Mouse (Mus musculus): ENCODE measurements around the gene Nbas. TPM values are rescaled to one million over a fixed set of nuclear protein-coding genes. Genes with fewer than 3 reads are reported as not detected.
A peak's percentile ranks its signal among the peaks of the same experiment; 100 is the strongest.

The Nbas gene
- polyA plus RNA-seq, 1 experiment from 2014 or later = 23.6 TPM

- Histone ChIP-seq H3K27me3 (replicated peaks; ENCODE audit: control insufficient read depth, insufficient read depth, low read length) (no peaks in the 10 kb centered on the region), H3K4me3 (ENCODE audit: low read depth, low read length) (no peak overlapping the region), H3K27ac (ENCODE audit: low read depth) (no peak overlapping the region), H3K9me3 (ENCODE audit: control insufficient read depth, low read length) (no peaks in the 10 kb centered on the region), H3K9ac (ENCODE audit: low read length) (no peak overlapping the region), H3K4me1 (replicated peaks; ENCODE audit: control insufficient read depth, insufficient read depth, low read length) (no peaks in the 10 kb centered on the region), H3K4me2 (ENCODE audit: low read length) (no peak overlapping the region), H3K36me3 (ENCODE audit: control insufficient read depth, insufficient read depth, low read length) (0 out of 2 replicates have a peak, but pooled peaks cover 5% of the 10 kb centered on the region)
- 97% methylated on average over 1 of the region's 1 CpGs for WGBS
- no peak for DNase-seq (ENCODE audit: low spot score)
- no peak for ATAC-seq (replicated peaks; ENCODE audit: low FRiP score, low TSS enrichment, low read depth)
Observed at GRCm38 (mm10) chr12:13532731-13533365, 263.9 kb downstream of the Nbas start.

- Histone ChIP-seq H3K4me1 (replicated peaks; ENCODE audit: control insufficient read depth, insufficient read depth, low read length) (no peaks in the 10 kb centered on the region), H3K9me3 (ENCODE audit: control insufficient read depth, low read length) (no peaks in the 10 kb centered on the region), H3K27me3 (replicated peaks; ENCODE audit: control insufficient read depth, insufficient read depth, low read length) (no peaks in the 10 kb centered on the region), H3K4me2 (ENCODE audit: low read length) (no peak overlapping the region), H3K36me3 (ENCODE audit: control insufficient read depth, insufficient read depth, low read length) (0 out of 2 replicates have a peak, but pooled peaks cover 5% of the 10 kb centered on the region), H3K4me3 (ENCODE audit: low read depth, low read length) (no peak overlapping the region), H3K27ac (ENCODE audit: low read depth) (no peak overlapping the region), H3K9ac (ENCODE audit: low read length) (no peak overlapping the region)
- WGBS = 98% methylated on average over 4 of the region's 4 CpGs
- DNase-seq (ENCODE audit: low spot score) (peak; percentile 16), ATAC-seq (replicated peaks; ENCODE audit: low FRiP score, low TSS enrichment, low read depth) (no peak)
Observed at GRCm38 (mm10) chr12:13539171-13539570, 270.2 kb downstream of the Nbas start.

GRCm38 (mm10) chr12:13543806-13544205 lies 274.9 kb downstream of the Nbas start:
- DNase-seq (ENCODE audit: low spot score) (no peak), ATAC-seq (replicated peaks; ENCODE audit: low FRiP score, low TSS enrichment, low read depth) (no peak)
- Histone ChIP-seq H3K27ac (ENCODE audit: low read depth) (no peak overlapping the region), H3K4me2 (ENCODE audit: low read length) (no peak overlapping the region), H3K9me3 (ENCODE audit: control insufficient read depth, low read length) (no peaks in the 10 kb centered on the region), H3K9ac (ENCODE audit: low read length) (no peak overlapping the region), H3K36me3 (ENCODE audit: control insufficient read depth, insufficient read depth, low read length) (no peaks in the 10 kb centered on the region), H3K4me3 (ENCODE audit: low read depth, low read length) (no peak overlapping the region), H3K4me1 (replicated peaks; ENCODE audit: control insufficient read depth, insufficient read depth, low read length) (no peaks in the 10 kb centered on the region), H3K27me3 (replicated peaks; ENCODE audit: control insufficient read depth, insufficient read depth, low read length) (no peaks in the 10 kb centered on the region)
- 82% methylated on average over 5 of the region's 5 CpGs for WGBS

GRCm38 (mm10) chr12:13563646-13564289 lies 294.8 kb downstream of the Nbas start:
- H3K4me2 ChIP-seq (ENCODE audit: low read length) = no peak overlapping the region
- no peak overlapping the region for H3K9ac ChIP-seq (ENCODE audit: low read length)
- no peaks in the 10 kb centered on the region for H3K4me1 ChIP-seq (replicated peaks; ENCODE audit: control insufficient read depth, insufficient read depth, low read length)
- ATAC-seq (replicated peaks; ENCODE audit: low FRiP score, low TSS enrichment, low read depth) (no peak), DNase-seq (ENCODE audit: low spot score) (peak; percentile 38)
- no peaks in the 10 kb centered on the region for H3K36me3 ChIP-seq (ENCODE audit: control insufficient read depth, insufficient read depth, low read length)
- H3K4me3 ChIP-seq (ENCODE audit: low read depth, low read length) = no peak overlapping the region
- H3K27me3 ChIP-seq (replicated peaks; ENCODE audit: control insufficient read depth, insufficient read depth, low read length) = no peaks in the 10 kb centered on the region
- H3K9me3 ChIP-seq (ENCODE audit: control insufficient read depth, low read length) = no peaks in the 10 kb centered on the region
- no peak overlapping the region for H3K27ac ChIP-seq (ENCODE audit: low read depth)
- 85% methylated on average over 5 of the region's 5 CpGs for WGBS

- 80% methylated on average over 2 of the region's 2 CpGs for WGBS
- Histone ChIP-seq H3K9ac (ENCODE audit: low read length) (no peak overlapping the region), H3K4me1 (replicated peaks; ENCODE audit: control insufficient read depth, insufficient read depth, low read length) (no peaks in the 10 kb centered on the region), H3K9me3 (ENCODE audit: control insufficient read depth, low read length) (no peaks in the 10 kb centered on the region), H3K27me3 (replicated peaks; ENCODE audit: control insufficient read depth, insufficient read depth, low read length) (no peaks in the 10 kb centered on the region), H3K4me2 (ENCODE audit: low read length) (no peak overlapping the region), H3K27ac (ENCODE audit: low read depth) (no peak overlapping the region), H3K4me3 (ENCODE audit: low read depth, low read length) (no peak overlapping the region), H3K36me3 (ENCODE audit: control insufficient read depth, insufficient read depth, low read length) (no peaks in the 10 kb centered on the region)
- DNase-seq (ENCODE audit: low spot score) = no peak
- no peak for ATAC-seq (replicated peaks; ENCODE audit: low FRiP score, low TSS enrichment, low read depth)
Observed at GRCm38 (mm10) chr12:13564330-13564729, 295.4 kb downstream of the Nbas start.

GRCm38 (mm10) chr12:13566421-13566820 lies 297.5 kb downstream of the Nbas start:
- Histone ChIP-seq H3K36me3 (ENCODE audit: control insufficient read depth, insufficient read depth, low read length) (no peaks in the 10 kb centered on the region), H3K4me2 (ENCODE audit: low read length) (no peak overlapping the region), H3K9me3 (ENCODE audit: control insufficient read depth, low read length) (no peaks in the 10 kb centered on the region), H3K9ac (ENCODE audit: low read length) (no peak overlapping the region), H3K4me1 (replicated peaks; ENCODE audit: control insufficient read depth, insufficient read depth, low read length) (no peaks in the 10 kb centered on the region), H3K27ac (ENCODE audit: low read depth) (no peak overlapping the region), H3K4me3 (ENCODE audit: low read depth, low read length) (no peak overlapping the region), H3K27me3 (replicated peaks; ENCODE audit: control insufficient read depth, insufficient read depth, low read length) (no peaks in the 10 kb centered on the region)
- 81% methylated on average over 7 of the region's 7 CpGs for WGBS
- peak; percentile 16 for DNase-seq (ENCODE audit: low spot score)
- ATAC-seq (replicated peaks; ENCODE audit: low FRiP score, low TSS enrichment, low read depth) = no peak

GRCm38 (mm10) chr12:13575158-13575557 lies 306.2 kb downstream of the Nbas start:
- no peak overlapping the region for H3K4me2 ChIP-seq (ENCODE audit: low read length)
- peak; percentile 43; the same call in 1 of the 2 replicates for ATAC-seq (replicated peaks; ENCODE audit: low FRiP score, low TSS enrichment, low read depth)
- no peaks in the 10 kb centered on the region for H3K27me3 ChIP-seq (replicated peaks; ENCODE audit: control insufficient read depth, insufficient read depth, low read length)
- DNase-seq (ENCODE audit: low spot score) = peak; percentile 52
- H3K4me3 ChIP-seq (ENCODE audit: low read depth, low read length) = no peak overlapping the region
- peaks cover 10% of the 10 kb centered on the region for H3K4me1 ChIP-seq (replicated peaks; ENCODE audit: control insufficient read depth, insufficient read depth, low read length)
- no peaks in the 10 kb centered on the region for H3K36me3 ChIP-seq (ENCODE audit: control insufficient read depth, insufficient read depth, low read length)
- H3K9ac ChIP-seq (ENCODE audit: low read length) = no peak overlapping the region
- 42% methylated on average over 4 of the region's 4 CpGs for WGBS
- H3K27ac ChIP-seq (ENCODE audit: low read depth) = peak overlapping the region; percentile 23; the same call in 1 of the 2 replicates
- H3K9me3 ChIP-seq (ENCODE audit: control insufficient read depth, low read length) = no peaks in the 10 kb centered on the region

GRCm38 (mm10) chr12:13575605-13576600 lies 307.0 kb downstream of the Nbas start:
- Histone ChIP-seq H3K27me3 (replicated peaks; ENCODE audit: control insufficient read depth, insufficient read depth, low read length) (no peaks in the 10 kb centered on the region), H3K27ac (ENCODE audit: low read depth) (peak overlapping the region; percentile 23; the same call in 1 of the 2 replicates), H3K9ac (ENCODE audit: low read length) (no peak overlapping the region), H3K4me3 (ENCODE audit: low read depth, low read length) (no peak overlapping the region), H3K36me3 (ENCODE audit: control insufficient read depth, insufficient read depth, low read length) (no peaks in the 10 kb centered on the region), H3K4me1 (replicated peaks; ENCODE audit: control insufficient read depth, insufficient read depth, low read length) (peaks cover 10% of the 10 kb centered on the region), H3K4me2 (ENCODE audit: low read length) (no peak overlapping the region), H3K9me3 (ENCODE audit: control insufficient read depth, low read length) (no peaks in the 10 kb centered on the region)
- peak; percentile 48 for DNase-seq (ENCODE audit: low spot score)
- no peak for ATAC-seq (replicated peaks; ENCODE audit: low FRiP score, low TSS enrichment, low read depth)
- 84% methylated on average over 5 of the region's 5 CpGs for WGBS

Data from intestine, embryonic 14.5 days (tissue).